Mouse (Mus musculus) kidney, embryonic 15.5 days (tissue): ENCODE data around the gene Hapln2. TPM values are rescaled to one million over a fixed set of nuclear protein-coding genes. Genes with fewer than 3 reads are reported as not detected.
A peak's percentile ranks its signal among the peaks of the same experiment; 100 is the strongest.

Source experiments
- ATAC-seq: fragments of 200-750 bp; cut with Nextera tagmentation; replicated peaks from 2 replicates; pipeline ENCODE4 v1.8.0; 2017; ENCODE audit warnings: moderate TSS enrichment; ENCODE audit not compliant: low FRiP score
- H3K27ac ChIP-seq: fragments of 300-500 bp; sonication (generic); 2 replicates; pipeline ENCODE4 v1.5.1; 2015; ENCODE audit warnings: mild to moderate bottlenecking, inconsistent platforms
- H3K27me3 ChIP-seq: fragments of 300-500 bp; sonication (generic); 2 replicates; pipeline ENCODE4 v1.6.1; 2015; ENCODE audit warnings: inconsistent platforms
- H3K36me3 ChIP-seq: fragments of 300-500 bp; sonication (generic); 2 replicates; pipeline ENCODE4 v1.6.1; 2015; ENCODE audit warnings: inconsistent platforms
- H3K4me1 ChIP-seq: fragments of 300-500 bp; sonication (generic); 2 replicates; pipeline ENCODE4 v1.6.1; 2015; ENCODE audit warnings: inconsistent platforms
- H3K4me2 ChIP-seq: fragments of 300-500 bp; sonication (generic); 2 replicates; pipeline ENCODE4 v1.6.1; 2015; ENCODE audit warnings: moderate library complexity, mild to moderate bottlenecking, inconsistent platforms
- H3K4me3 ChIP-seq: fragments of 300-500 bp; sonication (generic); replicated peaks from 2 replicates; pipeline ENCODE4 v1.5.1; 2015; ENCODE audit warnings: mild to moderate bottlenecking, inconsistent platforms
- H3K9ac ChIP-seq: fragments of 300-500 bp; sonication (generic); 2 replicates; pipeline ENCODE4 v1.6.1; 2015; ENCODE audit warnings: mild to moderate bottlenecking, inconsistent platforms
- H3K9me3 ChIP-seq: fragments of 300-500 bp; sonication (generic); replicated peaks from 2 replicates; pipeline ENCODE4 v1.6.1; 2016; ENCODE audit warnings: inconsistent platforms
- WGBS: fragments of 180-500 bp; shearing (Covaris S2); methylation state at CpG from one replicate; pipeline ENCODE4 v1.1.7; 2015; ENCODE audit warnings: mixed read lengths; 5-methylcytosine and 5-hydroxymethylcytosine counted together
- polyA plus RNA-seq: library from polyadenylated mRNA; unstranded; fragments of >200 nt; fragmentation: Nextera tagmentation; extraction: Ambion mirVana; gene quantifications from 2 replicates; pipeline ENCODE4 v1.2.1, GENCODE M21; 2015

Gene Hapln2
- polyA plus RNA-seq, 1 experiment from 2014 or later, result 0.12 TPM

DNA sequence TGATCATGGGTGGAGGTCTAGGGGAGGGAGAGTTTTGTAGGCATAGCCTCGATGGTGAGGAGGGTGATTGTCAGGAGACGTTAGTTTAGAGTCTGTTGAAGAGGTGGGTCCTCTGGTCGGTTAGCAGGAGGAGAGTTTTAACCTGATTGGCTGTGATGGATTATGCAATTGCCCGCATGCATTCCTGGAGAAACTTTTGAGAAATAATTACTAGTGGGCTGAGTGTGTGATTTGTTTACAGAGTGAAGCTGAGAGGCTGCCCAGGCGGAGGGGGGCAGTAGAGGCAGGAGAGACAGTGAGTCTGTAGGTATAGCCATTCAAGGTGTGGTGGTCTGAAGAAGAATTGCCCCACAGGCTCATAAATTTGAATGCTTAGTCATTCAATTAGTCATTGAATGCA, 6.1 kb upstream of the Hapln2 start:
- no peaks in the 10 kb centered on the region for H3K9me3 ChIP-seq
- no peak for ATAC-seq
- no peak overlapping the region for H3K4me3 ChIP-seq
- H3K27ac ChIP-seq, result no peak overlapping the region
- peaks cover 10% of the 10 kb centered on the region; the same call in 1 of the 2 replicates for H3K4me1 ChIP-seq
- no peaks in the 10 kb centered on the region for H3K36me3 ChIP-seq
- no peak overlapping the region for H3K9ac ChIP-seq
- H3K4me2 ChIP-seq, result no peak overlapping the region
- WGBS, result 70% methylated on average over 5 of the region's 5 CpGs
- peaks cover 68% of the 10 kb centered on the region for H3K27me3 ChIP-seq

DNA sequence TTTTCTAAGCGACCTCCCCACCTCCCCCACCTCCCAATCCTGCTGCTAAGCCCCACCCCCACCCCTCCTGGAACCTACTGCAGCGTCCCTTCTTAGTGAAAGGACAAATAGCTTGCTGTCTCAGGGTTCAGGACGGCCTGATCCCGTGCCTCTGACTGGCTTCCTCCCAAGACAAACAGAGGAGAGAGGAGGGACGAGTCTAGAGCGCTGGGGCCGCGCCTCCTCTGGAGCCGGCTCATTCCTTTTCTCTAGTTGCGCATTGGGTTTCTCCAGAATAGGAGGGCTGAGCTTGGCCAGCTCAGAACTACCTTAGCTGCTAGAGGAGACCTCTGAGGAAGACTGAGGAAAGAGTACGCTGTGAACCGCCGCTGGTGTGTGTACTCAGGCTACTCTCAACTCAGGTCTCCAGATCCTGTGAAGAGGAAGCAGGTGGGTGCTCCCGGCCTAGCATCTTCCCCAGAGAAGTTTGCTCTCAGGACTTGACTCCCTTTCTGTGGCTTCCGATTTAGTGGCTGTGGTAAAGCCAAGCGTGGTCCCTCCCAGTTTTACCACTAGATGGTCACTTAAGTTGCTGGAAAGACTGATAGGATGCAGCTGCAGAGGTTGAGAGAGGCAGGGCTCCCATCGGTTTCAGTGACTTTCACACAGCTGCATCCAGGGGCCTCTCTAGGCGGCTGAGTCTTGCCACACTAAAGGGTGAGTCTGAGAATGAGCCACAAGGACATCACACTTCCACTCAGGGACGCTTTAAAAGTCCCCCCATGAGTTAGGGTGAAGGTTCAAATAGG, 3.4 kb upstream of the Hapln2 start:
- 10% methylated on average over 19 of the region's 19 CpGs for WGBS
- Histone ChIP-seq H3K4me3 (no peak overlapping the region), H3K9ac (no peak overlapping the region), H3K9me3 (0 out of 2 replicates have a peak, but pooled peaks cover 6% of the 10 kb centered on the region), H3K4me2 (peak overlapping the region; percentile 30; the same call in 1 of the 2 replicates), H3K27ac (no peak overlapping the region), H3K27me3 (peaks cover 71% of the 10 kb centered on the region), H3K36me3 (no peaks in the 10 kb centered on the region), H3K4me1 (peaks cover 10% of the 10 kb centered on the region; the same call in 1 of the 2 replicates)
- no peak for ATAC-seq

DNA sequence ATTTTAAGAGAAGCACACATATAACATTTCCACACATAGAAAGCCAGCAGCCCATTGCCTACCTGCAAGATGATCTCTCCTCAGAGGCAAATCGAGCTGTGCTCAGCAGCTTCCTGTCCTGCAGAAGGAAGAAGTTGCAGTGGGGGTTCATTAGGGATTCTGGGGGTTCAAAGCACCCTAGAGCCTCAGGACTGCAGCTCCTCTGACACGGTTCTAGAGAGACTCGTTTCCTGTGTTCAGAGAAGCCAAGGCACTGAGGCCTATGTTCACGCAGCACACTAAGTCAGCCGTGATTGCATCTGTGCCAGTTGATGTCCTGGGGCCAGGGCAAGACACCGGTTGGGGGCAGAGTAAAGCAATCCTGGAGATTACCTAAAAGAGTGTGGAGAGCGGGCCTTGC, 560 bp downstream of the Hapln2 start:
- Histone ChIP-seq H3K36me3 (no peaks in the 10 kb centered on the region), H3K4me2 (no peak overlapping the region), H3K9me3 (0 out of 2 replicates have a peak, but pooled peaks cover 6% of the 10 kb centered on the region), H3K4me3 (no peak overlapping the region), H3K4me1 (peaks cover 30% of the 10 kb centered on the region), H3K27me3 (peaks cover 91% of the 10 kb centered on the region), H3K9ac (no peak overlapping the region), H3K27ac (no peak overlapping the region)
- ATAC-seq, result no peak
- 57% methylated on average over 7 of the region's 7 CpGs for WGBS

DNA sequence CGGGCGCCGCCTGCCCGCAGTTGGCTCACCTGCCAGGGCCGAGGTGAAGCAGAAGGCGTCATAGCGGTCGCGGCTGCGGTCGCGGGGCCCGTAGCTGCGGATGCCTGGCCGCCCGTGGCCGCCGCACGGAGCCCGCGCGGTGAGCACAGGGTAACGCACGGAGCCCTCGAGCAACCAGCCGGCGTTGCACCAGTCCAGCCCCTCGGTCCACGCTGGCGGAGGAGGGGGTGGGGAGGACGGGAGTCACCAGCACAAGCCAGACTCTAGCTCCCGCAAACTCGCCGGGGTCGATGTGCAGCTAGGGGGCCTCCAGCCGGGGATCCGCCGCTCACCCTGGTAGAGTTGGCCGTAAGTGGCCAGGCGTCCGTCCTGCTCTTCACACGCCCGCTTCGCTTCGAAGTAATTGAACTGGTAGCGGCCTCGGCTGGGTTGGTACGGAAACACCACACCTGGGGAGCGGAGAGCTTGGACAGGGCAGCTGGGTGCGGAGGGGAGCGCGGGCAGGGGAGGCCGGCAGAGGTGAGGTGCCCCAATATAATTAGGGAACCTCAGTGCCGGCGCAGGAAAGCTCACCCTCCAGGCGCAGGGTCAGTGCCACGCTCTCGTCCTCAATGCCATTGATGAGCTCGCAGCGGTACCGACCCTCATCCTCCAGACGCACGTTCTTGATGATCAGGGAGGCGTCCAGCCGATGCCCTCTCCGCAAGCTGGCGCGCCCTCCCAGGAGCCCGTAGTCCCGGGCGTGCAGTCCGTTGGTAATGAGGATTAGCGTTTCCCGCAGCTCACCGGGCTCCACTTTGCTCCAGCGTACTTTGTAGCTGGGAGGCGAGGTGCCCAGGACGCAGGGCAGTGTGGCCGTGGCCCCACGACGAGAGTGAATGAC, 4.0 kb downstream of the Hapln2 start:
- ATAC-seq, result peak; percentile 79
- under 1% methylated on average over 81 of the region's 81 CpGs for WGBS
- no peaks in the 10 kb centered on the region for H3K36me3 ChIP-seq
- H3K9ac ChIP-seq, result peak overlapping the region; percentile 46
- peak overlapping the region; percentile 99 for H3K4me2 ChIP-seq
- H3K4me3 ChIP-seq, result peak overlapping the region; percentile 58
- H3K27me3 ChIP-seq, result peaks cover 90% of the 10 kb centered on the region
- H3K4me1 ChIP-seq, result peaks cover 20% of the 10 kb centered on the region
- no peak overlapping the region for H3K27ac ChIP-seq
- 0 out of 2 replicates have a peak, but pooled peaks cover 6% of the 10 kb centered on the region for H3K9me3 ChIP-seq

DNA sequence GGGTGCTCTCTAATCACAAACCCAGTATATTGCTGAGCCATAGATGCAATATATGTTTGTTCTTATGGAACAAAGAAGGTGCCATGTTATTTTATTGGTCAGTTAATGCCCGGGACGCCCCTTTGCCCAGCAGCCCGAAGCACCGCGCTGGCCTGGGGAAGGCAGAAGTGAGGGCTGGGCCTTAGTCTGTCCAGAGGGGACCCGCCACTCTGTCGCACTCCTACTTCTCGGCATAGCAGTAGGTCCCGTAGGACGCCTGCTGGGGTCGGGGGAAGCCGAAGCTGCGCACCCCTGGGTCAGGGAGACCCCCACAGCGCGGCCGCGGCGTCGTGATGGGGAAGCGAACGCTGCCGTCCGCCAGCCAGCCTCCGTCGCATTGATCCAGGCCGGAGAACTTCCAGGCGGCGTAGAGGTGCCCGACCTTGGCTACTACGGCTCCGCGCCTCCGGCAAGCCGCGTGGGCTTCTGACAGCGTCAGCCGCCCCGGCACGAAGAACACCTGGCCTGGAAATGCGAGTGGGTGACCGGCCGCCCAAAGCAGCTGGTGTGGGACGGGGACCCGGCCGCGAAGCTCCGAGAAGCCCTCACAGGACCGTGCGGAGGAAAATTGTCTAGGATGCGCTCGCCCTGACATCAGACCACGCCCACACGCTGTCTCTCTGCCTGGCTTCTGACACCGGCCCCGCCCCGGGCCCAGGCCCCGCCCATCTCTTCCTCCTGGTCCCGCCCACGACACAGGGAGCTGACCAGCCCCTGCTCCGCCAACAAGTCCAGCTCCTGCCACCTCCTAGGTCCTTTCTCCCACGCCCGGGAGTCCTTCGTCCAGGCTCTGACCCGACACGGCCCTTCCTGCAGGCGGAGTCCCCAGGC, 4.8 kb downstream of the Hapln2 start:
- peak; percentile 95 for ATAC-seq
- 1% methylated on average over 66 of the region's 66 CpGs for WGBS
- no peaks in the 10 kb centered on the region for H3K9me3 ChIP-seq
- peaks cover 20% of the 10 kb centered on the region for H3K4me1 ChIP-seq
- no peak overlapping the region for H3K27ac ChIP-seq
- peaks cover 90% of the 10 kb centered on the region for H3K27me3 ChIP-seq
- H3K4me2 ChIP-seq, result peak overlapping the region; percentile 99
- H3K4me3 ChIP-seq, result peak overlapping the region; percentile 58
- no peaks in the 10 kb centered on the region for H3K36me3 ChIP-seq
- peak overlapping the region; percentile 46 for H3K9ac ChIP-seq

DNA sequence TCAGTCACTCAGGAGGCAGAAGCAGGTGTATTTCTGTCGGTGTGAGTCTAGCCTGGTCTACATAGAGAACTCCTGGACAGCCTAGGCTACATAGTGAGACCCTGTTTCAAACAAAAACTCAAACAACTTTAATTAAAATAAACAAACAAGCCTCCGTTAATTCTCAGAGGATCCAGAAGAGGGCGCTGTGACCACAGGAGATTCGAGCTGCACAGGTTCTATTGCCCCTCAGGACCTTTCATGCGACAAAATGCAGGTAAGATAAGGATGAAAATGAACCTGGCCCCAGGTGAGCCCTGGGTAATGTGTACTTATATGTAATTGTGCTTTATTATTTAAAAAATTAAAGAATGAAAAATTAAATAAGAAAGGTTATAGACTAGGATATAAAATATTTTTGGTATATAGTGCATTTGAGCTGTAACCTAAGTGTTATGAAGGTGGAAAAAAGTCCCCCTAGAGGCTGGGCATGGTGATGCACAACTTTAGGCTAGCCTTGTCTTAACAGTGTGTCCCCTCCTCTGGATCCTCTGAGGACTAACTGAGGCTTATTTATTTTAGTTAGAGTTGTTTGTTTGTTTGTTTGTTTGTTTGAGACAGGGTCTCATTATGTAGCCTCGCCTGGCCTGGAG, 16.6 kb downstream of the Hapln2 start:
- peaks cover 40% of the 10 kb centered on the region for H3K27me3 ChIP-seq
- no peak overlapping the region for H3K4me3 ChIP-seq
- no peaks in the 10 kb centered on the region for H3K9me3 ChIP-seq
- no peak for ATAC-seq
- WGBS, result 10% methylated on average over 6 of the region's 6 CpGs
- no peaks in the 10 kb centered on the region for H3K36me3 ChIP-seq
- H3K4me1 ChIP-seq, result no peaks in the 10 kb centered on the region
- no peak overlapping the region for H3K27ac ChIP-seq
- H3K9ac ChIP-seq, result no peak overlapping the region
- H3K4me2 ChIP-seq, result no peak overlapping the region

DNA sequence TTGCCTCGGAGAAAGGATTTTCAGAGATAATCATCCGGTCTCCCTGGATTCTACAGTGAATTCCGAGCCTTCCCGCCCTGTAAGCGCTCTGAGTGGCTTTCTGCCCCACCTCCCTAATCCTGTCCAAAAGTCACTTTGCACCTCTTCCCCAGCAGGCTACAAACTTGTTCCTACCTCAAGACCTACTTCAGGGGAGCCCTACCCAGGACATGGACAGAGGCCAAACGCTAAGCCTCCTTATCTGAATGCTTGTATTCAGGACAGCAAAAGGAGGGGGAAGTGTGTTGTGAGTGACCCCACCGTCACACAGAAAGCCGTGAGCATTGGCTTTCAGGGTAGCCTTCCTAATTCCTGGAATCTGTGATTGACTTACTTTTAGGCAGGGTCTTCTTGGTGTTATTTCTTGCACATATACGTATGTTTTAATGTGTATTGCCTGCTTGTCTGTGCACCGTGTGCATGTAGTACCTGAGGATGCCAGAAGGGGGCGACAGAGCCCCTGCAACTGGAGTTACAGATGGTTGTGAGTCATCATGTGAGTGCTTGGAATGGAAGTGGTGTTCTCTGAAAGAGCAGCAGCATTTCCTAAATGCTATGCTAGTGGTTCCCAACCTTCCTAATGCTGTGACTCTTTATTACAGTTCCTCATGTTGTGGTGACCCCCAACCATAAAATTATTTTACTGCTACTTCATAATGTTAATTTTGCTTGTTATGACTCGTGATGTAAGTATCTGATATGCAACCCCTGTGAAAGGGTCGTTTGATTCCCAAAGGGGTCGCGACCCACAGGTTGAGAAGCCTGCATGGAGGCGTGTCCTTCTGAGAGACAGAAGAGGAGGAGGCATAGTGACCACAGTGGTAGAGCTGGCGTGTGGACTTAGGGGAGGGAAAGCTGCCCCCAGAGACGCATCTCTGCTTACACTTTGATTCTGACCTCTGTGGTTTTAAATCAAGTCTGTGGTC, 21.3 kb downstream of the Hapln2 start:
- ATAC-seq, result no peak
- H3K4me1 ChIP-seq, result no peaks in the 10 kb centered on the region
- peaks cover 70% of the 10 kb centered on the region for H3K27me3 ChIP-seq
- H3K9ac ChIP-seq, result no peak overlapping the region
- no peak overlapping the region for H3K4me2 ChIP-seq
- H3K4me3 ChIP-seq, result no peak overlapping the region
- no peaks in the 10 kb centered on the region for H3K36me3 ChIP-seq
- H3K27ac ChIP-seq, result no peak overlapping the region
- 66% methylated on average over 18 of the region's 18 CpGs for WGBS
- no peaks in the 10 kb centered on the region for H3K9me3 ChIP-seq

DNA sequence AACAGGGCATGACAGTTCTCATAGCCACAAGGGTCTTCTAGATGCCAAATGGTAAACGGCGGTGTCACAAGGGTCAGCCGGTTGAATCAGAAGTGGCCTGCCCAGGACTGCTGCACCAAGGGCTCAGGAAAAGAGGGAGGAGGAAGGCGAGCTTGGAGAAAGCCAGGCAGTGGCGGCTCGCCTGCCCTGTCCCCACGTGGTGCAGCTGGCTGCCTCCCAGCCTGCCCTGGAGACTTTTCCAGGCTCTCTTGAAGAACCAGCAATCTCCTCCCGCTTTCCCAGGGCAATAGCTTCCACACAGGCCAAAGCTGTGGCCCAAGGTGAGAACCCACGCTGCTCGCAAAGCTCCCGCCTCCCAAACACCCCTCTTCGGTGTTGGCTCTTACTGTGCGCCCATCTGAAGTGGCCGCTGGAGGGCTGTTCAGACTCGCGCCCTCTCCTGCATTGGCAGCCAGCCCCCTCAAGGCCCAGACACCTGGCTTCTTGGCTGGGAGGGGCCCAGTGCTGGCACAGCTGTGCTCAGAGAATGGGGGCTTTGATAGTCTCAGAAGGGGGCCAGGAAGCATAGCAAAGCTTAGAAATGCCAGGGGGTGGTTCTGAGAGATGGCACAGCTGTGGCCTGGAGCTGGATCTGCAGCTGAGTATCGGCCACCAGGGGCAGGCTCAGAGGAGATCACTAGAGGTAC, 24.9 kb downstream of the Hapln2 start:
- no peak overlapping the region for H3K27ac ChIP-seq
- H3K4me2 ChIP-seq, result no peak overlapping the region
- no peaks in the 10 kb centered on the region for H3K36me3 ChIP-seq
- H3K9ac ChIP-seq, result no peak overlapping the region
- no peak for ATAC-seq
- peaks cover 19% of the 10 kb centered on the region for H3K4me1 ChIP-seq
- H3K9me3 ChIP-seq, result no peaks in the 10 kb centered on the region
- no peak overlapping the region for H3K4me3 ChIP-seq
- WGBS, result 2% methylated on average over 17 of the region's 17 CpGs
- peaks cover 83% of the 10 kb centered on the region for H3K27me3 ChIP-seq

DNA sequence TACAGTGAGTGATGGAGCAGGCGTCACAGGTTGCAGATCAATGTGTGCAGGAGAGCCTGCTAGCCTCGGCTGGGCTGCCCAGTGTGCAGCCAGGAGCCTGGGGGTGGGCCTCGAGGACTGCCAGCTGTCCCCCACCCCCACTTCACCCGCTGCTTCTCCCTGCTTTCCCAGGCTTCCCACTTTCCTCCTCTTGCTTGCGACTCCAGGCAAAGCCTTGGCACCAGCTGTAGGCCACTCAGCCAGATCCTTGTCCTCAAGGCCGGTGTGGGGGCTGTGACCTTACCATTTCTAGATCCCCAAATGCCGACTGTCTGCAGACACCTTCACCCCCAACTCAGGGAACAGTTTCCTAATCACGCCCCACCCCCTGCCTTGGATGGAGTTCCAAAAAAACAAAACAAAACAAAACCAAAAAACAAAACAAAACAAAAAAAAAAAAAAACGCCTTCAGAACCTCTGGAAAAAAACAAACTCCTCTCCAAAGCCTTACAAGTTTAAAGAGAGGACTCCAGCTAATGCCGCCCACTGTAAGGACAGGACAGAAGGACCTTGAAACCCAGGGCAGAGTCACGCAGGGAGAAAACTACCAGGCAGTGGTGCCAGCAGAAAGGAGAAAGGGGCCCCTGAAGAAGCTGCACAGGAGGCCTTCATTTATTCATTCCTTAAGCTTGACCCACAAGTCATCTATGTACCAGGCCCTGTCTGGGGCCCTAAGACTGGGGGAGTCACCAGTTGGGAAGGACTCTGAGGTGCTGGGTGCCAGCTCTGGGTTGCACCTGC, 26.4 kb downstream of the Hapln2 start:
- Histone ChIP-seq H3K9me3 (no peaks in the 10 kb centered on the region), H3K27ac (no peak overlapping the region), H3K4me1 (peaks cover 30% of the 10 kb centered on the region), H3K4me3 (peak overlapping the region; percentile 41), H3K4me2 (peak overlapping the region; percentile 65; the same call in 1 of the 2 replicates), H3K9ac (no peak overlapping the region), H3K27me3 (peaks cover 93% of the 10 kb centered on the region), H3K36me3 (no peaks in the 10 kb centered on the region)
- 14% methylated on average over 11 of the region's 11 CpGs for WGBS
- no peak for ATAC-seq
